Mouse (Mus musculus) hematopoietic stem cell, adult 5-6 weeks (primary cell): Measurements from ENCODE around the gene Hsd17b12. TPM values are rescaled to one million over a fixed set of nuclear protein-coding genes. Genes with fewer than 3 reads are reported as not detected.

Experiments
- total RNA-seq: library from RNA; stranded (forward); fragments of 172-1452, 232-1000 nt; gene quantifications from 2 replicates; pipeline ENCODE4 v1.2.3, GENCODE M21; 2017

Hsd17b12 gene
- total RNA-seq, 1 experiment from 2014 or later, result 129 TPM

Other genes with a start within 250 kb of the Hsd17b12 start
- gene Gm13889, start 200.8 kb downstream of the Hsd17b12 start, total RNA-seq, result not detected in 2 replicates
- gene Gm27027, start 161.6 kb downstream of the Hsd17b12 start, total RNA-seq, result not detected in 2 replicates
- 29.3 and 39.2 TPM in 2 replicates for gene Alkbh3, start 147.2 kb downstream of the Hsd17b12 start, total RNA-seq
- 25.3 and 30.6 TPM in 2 replicates for gene Ttc17, start 248.7 kb upstream of the Hsd17b12 start, total RNA-seq